Mouse (Mus musculus) MEL (cell line): ENCODE measurements at regions not wholly inside any gene's neighbourhood (a gene's known extent, or its start where the extent isn't known, plus 50 kb on each side); places are given as distances from the start of the nearest gene placed in this dataset.

Source experiments
- CTCF ChIP-seq, 3 experiments: IDR thresholded peaks in 2 of 3; conservative IDR thresholded peaks in 1 of 3; 2 replicates each; pipeline ENCODE4 v1.5.1; 2011 to 2012; ENCODE audit warnings: low read length in 3 of 3, low read depth in 2 of 3, mild to moderate bottlenecking in 2 of 3, improper control_type of control experiment in 1 of 3, inconsistent platforms in 1 of 3, mixed read lengths in 1 of 3, moderate library complexity in 1 of 3; ENCODE audit not compliant: control insufficient read depth in 1 of 3, insufficient read depth in 1 of 3, poor library complexity in 1 of 3, severe bottlenecking in 1 of 3
- EP300 ChIP-seq, 2 experiments: IDR thresholded peaks; 2 replicates each; pipeline ENCODE4 v1.6.1; 2011; ENCODE audit warnings: improper control_type of control experiment in 2 of 2, low read length in 2 of 2, low read depth in 1 of 2, mild to moderate bottlenecking in 1 of 2
- GABPA ChIP-seq: IDR thresholded peaks from 2 replicates; pipeline ENCODE4 v1.6.1; 2012; ENCODE audit warnings: low read depth, mild to moderate bottlenecking, inconsistent platforms, low read length, improper control_type of control experiment, moderate library complexity
- GATA1 ChIP-seq: IDR thresholded peaks from 2 replicates; pipeline ENCODE4 v1.6.1; 2011; ENCODE audit warnings: low read depth, low read length, improper control_type of control experiment
- HCFC1 ChIP-seq: IDR thresholded peaks from 2 replicates; pipeline ENCODE4 v1.6.1; 2012; ENCODE audit warnings: low read depth, mild to moderate bottlenecking, inconsistent platforms, low read length, improper control_type of control experiment, moderate library complexity
- MAFK ChIP-seq: IDR thresholded peaks from 2 replicates; pipeline ENCODE4 v1.6.1; 2011; ENCODE audit warnings: low read depth, mild to moderate bottlenecking, low read length, improper control_type of control experiment, borderline replicate concordance
- MEF2A ChIP-seq: IDR thresholded peaks from 2 replicates; pipeline ENCODE4 v1.6.1; 2014; ENCODE audit warnings: low read depth, mild to moderate bottlenecking, inconsistent platforms, low read length, improper control_type of control experiment; ENCODE audit not compliant: poor library complexity, insufficient replicate concordance, severe bottlenecking; ENCODE audit errors: extremely low read depth
- POLR2A ChIP-seq, 2 experiments: IDR thresholded peaks; 2 replicates each; pipeline ENCODE4 v1.6.1; 2011 to 2012; ENCODE audit warnings: low read length in 2 of 2, mild to moderate bottlenecking in 2 of 2, control low read depth in 1 of 2, improper control_type of control experiment in 1 of 2, low read depth in 1 of 2, moderate library complexity in 1 of 2; ENCODE audit not compliant: control insufficient read depth in 1 of 2, insufficient read depth in 1 of 2, poor library complexity in 1 of 2
- RAD21 ChIP-seq: IDR thresholded peaks from 2 replicates; pipeline ENCODE4 v1.6.1; 2011; ENCODE audit warnings: mild to moderate bottlenecking, low read depth, low read length, improper control_type of control experiment
- SIN3A ChIP-seq: IDR thresholded peaks from 2 replicates; pipeline ENCODE4 v1.6.1; 2012; ENCODE audit warnings: low read length, improper control_type of control experiment, inconsistent platforms
- TAL1 ChIP-seq: IDR thresholded peaks from 2 replicates; pipeline ENCODE4 v1.6.1; 2012; ENCODE audit warnings: mild to moderate bottlenecking, inconsistent platforms, low read length, moderate library complexity, mixed read lengths
- USF1 ChIP-seq: IDR thresholded peaks from 2 replicates; pipeline ENCODE4 v1.6.1; 2014; ENCODE audit warnings: low read depth, mild to moderate bottlenecking, inconsistent platforms, low read length, improper control_type of control experiment, moderate library complexity
- ZC3H11A ChIP-seq: IDR thresholded peaks from 2 replicates; pipeline ENCODE4 v1.6.1; 2012; ENCODE audit warnings: low read depth, mild to moderate bottlenecking, inconsistent platforms, low read length, improper control_type of control experiment
- ZNF384 ChIP-seq: IDR thresholded peaks from 2 replicates; pipeline ENCODE4 v1.6.1; 2012; ENCODE audit warnings: low read depth, mild to moderate bottlenecking, inconsistent platforms, low read length, improper control_type of control experiment

DNA sequence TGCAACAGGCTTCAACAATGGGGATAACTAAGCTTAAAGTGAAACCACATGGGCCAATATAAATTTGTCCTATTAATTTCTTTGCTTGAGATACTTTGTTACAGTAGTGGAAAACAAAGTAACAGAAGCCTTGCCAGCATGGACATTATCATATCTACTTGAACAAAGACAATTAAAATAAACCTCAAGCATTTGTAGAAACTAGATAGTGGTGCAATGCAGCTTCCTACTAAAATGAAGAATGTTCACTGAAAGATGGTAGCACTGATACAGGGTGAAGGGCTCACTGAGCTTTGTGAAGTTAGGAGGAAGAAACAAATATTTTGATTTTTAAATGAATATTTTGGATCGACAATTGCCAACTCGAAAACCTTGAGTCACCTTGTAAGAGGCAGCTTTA, 814.1 kb downstream of the Tpm3-rs7 start:
- TF ChIP-seq CTCF (IDR thresholded peaks at IDR 0.05 in 2 of 3, conservative IDR thresholded peaks at IDR 0.05 in 1 of 3; ENCODE audit: control insufficient read depth in 1 of 3, insufficient read depth in 1 of 3, low read depth in 2 of 3, low read length in 3 of 3, poor library complexity in 1 of 3, severe bottlenecking in 1 of 3) (no peak), POLR2A (IDR thresholded peaks at IDR 0.05; ENCODE audit: control insufficient read depth in 1 of 2, insufficient read depth in 1 of 2, low read depth in 1 of 2, low read length in 2 of 2, poor library complexity in 1 of 2) (no peak), HCFC1 (no peak), GABPA (no peak), TAL1 (no peak), RAD21 (no peak), ZC3H11A (no peak), GATA1 (peak; percentile 61), USF1 (no peak), ZNF384 (no peak), MEF2A (no peak), EP300 (IDR thresholded peaks at IDR 0.05; ENCODE audit: low read depth in 1 of 2, low read length in 2 of 2) (peak; percentile 76 to 79), MAFK (peak; percentile 40; the same call in 1 of the 2 replicates), SIN3A (peak; percentile 20; the same call in 1 of the 2 replicates)
